Mouse (Mus musculus) stomach, embryonic 14.5 days (tissue): ENCODE measurements at regions not wholly inside any gene's neighbourhood (a gene's known extent, or its start where the extent isn't known, plus 50 kb on each side); places are given as distances from the start of the nearest gene placed in this dataset.

Experiments
- ATAC-seq: fragments of 200-750 bp; cut with Nextera tagmentation; 2 replicates; pipeline ENCODE4 v1.8.0; 2017; ENCODE audit warnings: low read depth, moderate TSS enrichment; ENCODE audit not compliant: insufficient number of reproducible peaks, insufficient read depth, low FRiP score
- H3K27ac ChIP-seq: fragments of 300-500 bp; sonication (generic); 2 replicates; pipeline ENCODE4 v1.5.1; 2014; ENCODE audit warnings: mild to moderate bottlenecking, low read length, moderate library complexity, mixed read lengths
- H3K27me3 ChIP-seq: fragments of 300-500 bp; sonication (generic); 2 replicates; pipeline ENCODE4 v1.6.1; 2014; ENCODE audit warnings: low read length, control low read depth, mixed read lengths; ENCODE audit not compliant: control insufficient read depth, insufficient read depth
- H3K36me3 ChIP-seq: fragments of 300-500 bp; sonication (generic); 2 replicates; pipeline ENCODE4 v1.6.1; 2014; ENCODE audit warnings: mild to moderate bottlenecking, control low read depth, low read length, moderate library complexity, mixed read lengths; ENCODE audit not compliant: control insufficient read depth, insufficient read depth
- H3K4me1 ChIP-seq: fragments of 300-500 bp; sonication (generic); 2 replicates; pipeline ENCODE4 v1.6.1; 2014; ENCODE audit warnings: low read length, control low read depth, mixed read lengths; ENCODE audit not compliant: control insufficient read depth, insufficient read depth
- H3K4me2 ChIP-seq: fragments of 300-500 bp; sonication (generic); replicated peaks from 2 replicates; pipeline ENCODE4 v1.6.1; 2014; ENCODE audit warnings: low read depth, low read length, control low read depth
- H3K4me3 ChIP-seq: fragments of 300-500 bp; sonication (generic); 2 replicates; pipeline ENCODE4 v1.5.1; 2014; ENCODE audit warnings: low read depth, low read length, control low read depth
- H3K9ac ChIP-seq: fragments of 300-500 bp; sonication (generic); replicated peaks from 2 replicates; pipeline ENCODE4 v1.6.1; 2014; ENCODE audit warnings: low read depth, mild to moderate bottlenecking, control low read depth, low read length, moderate library complexity, mixed read lengths
- H3K9me3 ChIP-seq: fragments of 300-500 bp; sonication (generic); 2 replicates; pipeline ENCODE4 v1.6.1; 2016; ENCODE audit warnings: low read depth, low read length, control low read depth; ENCODE audit not compliant: control insufficient read depth
- WGBS: fragments of 180-500 bp; shearing (Covaris S2); extraction: QIAGEN DNeasy Blood & Tissue Kit; methylation state at CpG from one replicate; pipeline ENCODE4 v1.1.7; 2014; 5-methylcytosine and 5-hydroxymethylcytosine counted together

DNA sequence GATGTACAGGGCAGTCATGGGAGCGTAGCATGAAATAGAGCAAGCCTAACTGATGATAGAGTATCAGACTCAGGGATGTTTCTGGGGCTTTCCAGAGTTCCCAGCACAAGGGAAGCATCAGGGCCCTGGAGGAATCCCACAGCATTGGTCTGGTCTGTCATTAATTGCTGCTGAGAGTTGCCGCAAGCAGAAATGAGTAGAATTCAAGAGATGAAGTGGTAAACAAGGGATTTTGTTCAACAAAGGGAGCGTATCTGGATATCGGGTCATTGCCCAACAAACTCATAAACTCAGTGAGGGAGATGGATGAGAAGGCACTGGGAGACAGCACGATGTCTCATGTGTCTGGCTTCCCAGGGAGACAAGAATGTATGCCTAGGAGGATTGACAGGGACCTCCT, 165.6 kb upstream of the Serp2 start:
- Histone ChIP-seq H3K27me3 (no peaks in the 10 kb centered on the region), H3K36me3 (no peaks in the 10 kb centered on the region), H3K9me3 (no peaks in the 10 kb centered on the region), H3K4me2 (no peak overlapping the region), H3K9ac (no peak overlapping the region), H3K4me3 (no peak overlapping the region), H3K27ac (no peak overlapping the region), H3K4me1 (no peaks in the 10 kb centered on the region)
- ATAC-seq = no peak
- WGBS = 92% methylated on average over 5 of the region's 5 CpGs

DNA sequence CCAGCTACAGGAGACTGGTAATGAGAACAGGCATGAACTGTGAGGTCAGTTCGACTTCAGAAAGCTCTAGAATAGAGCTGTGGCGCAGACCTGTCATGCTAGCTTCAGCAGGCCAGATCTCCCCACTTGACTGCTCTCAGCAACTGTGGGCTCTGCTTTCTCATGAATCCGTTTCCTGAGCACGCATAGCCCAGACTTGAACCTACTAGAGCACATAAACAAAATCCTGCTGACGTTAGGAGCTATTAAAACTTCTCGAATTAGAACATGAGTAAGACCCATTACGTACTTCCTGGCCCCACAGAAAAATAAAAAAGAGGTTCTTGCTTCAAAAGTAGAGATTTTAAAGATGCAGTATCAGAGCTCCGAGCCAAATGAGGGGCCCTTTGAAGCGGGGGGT, 165.1 kb upstream of the Serp2 start:
- H3K4me1 ChIP-seq = no peaks in the 10 kb centered on the region
- H3K9ac ChIP-seq = no peak overlapping the region
- H3K4me3 ChIP-seq = no peak overlapping the region
- 64% methylated on average over 9 of the region's 9 CpGs for WGBS
- no peak for ATAC-seq
- H3K27ac ChIP-seq = no peak overlapping the region
- no peaks in the 10 kb centered on the region for H3K27me3 ChIP-seq
- H3K36me3 ChIP-seq = no peaks in the 10 kb centered on the region
- H3K4me2 ChIP-seq = no peak overlapping the region
- no peaks in the 10 kb centered on the region for H3K9me3 ChIP-seq

DNA sequence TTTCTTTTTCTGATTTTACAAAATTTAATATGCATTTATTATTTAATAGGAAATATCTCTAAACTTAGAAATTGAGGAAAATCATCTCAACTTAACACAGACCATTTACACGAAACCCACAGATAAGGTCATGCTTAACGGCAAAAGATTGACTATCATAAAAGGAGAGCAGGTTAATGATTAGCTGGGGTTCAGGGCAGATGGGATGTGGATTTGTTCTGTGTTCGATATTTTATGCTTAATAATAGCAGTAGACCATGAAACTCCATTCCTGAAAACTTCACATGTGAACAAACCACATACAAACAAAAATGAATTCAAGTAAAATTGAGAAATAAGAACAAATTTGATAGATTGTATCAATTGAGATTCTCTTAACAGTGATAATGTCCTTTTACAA, 160.4 kb upstream of the Serp2 start:
- WGBS = 76% methylated on average over 3 of the region's 3 CpGs
- ATAC-seq = no peak

GRCm38 (mm10) chr14:76714727-76715126, 158.0 kb upstream of the Serp2 start:
- no peak; the same call in 1 of the 2 replicates for ATAC-seq
- no peak overlapping the region for H3K4me2 ChIP-seq
- H3K36me3 ChIP-seq = no peaks in the 10 kb centered on the region
- H3K9me3 ChIP-seq = no peaks in the 10 kb centered on the region
- no peak overlapping the region for H3K4me3 ChIP-seq
- H3K9ac ChIP-seq = no peak overlapping the region
- no peak overlapping the region for H3K27ac ChIP-seq
- WGBS = 60% methylated on average over 4 of the region's 4 CpGs
- H3K27me3 ChIP-seq = no peaks in the 10 kb centered on the region
- no peaks in the 10 kb centered on the region for H3K4me1 ChIP-seq

More for the DNA sequence above, 160.4 kb upstream of the Serp2 start:
- Histone ChIP-seq H3K27ac (no peak overlapping the region), H3K9me3 (no peaks in the 10 kb centered on the region), H3K9ac (no peak overlapping the region), H3K27me3 (no peaks in the 10 kb centered on the region), H3K4me3 (no peak overlapping the region), H3K4me1 (no peaks in the 10 kb centered on the region), H3K36me3 (no peaks in the 10 kb centered on the region), H3K4me2 (no peak overlapping the region)

GRCm38 (mm10) chr14:76713946-76714345, 157.3 kb upstream of the Serp2 start:
- H3K4me2 ChIP-seq = no peak overlapping the region
- no peak overlapping the region for H3K9ac ChIP-seq
- H3K36me3 ChIP-seq = no peaks in the 10 kb centered on the region
- 27% methylated on average over 7 of the region's 7 CpGs for WGBS
- no peaks in the 10 kb centered on the region for H3K27me3 ChIP-seq
- ATAC-seq = no peak
- no peak overlapping the region for H3K27ac ChIP-seq
- no peak overlapping the region for H3K4me3 ChIP-seq
- H3K4me1 ChIP-seq = peaks cover 5% of the 10 kb centered on the region; the same call in 1 of the 2 replicates
- no peaks in the 10 kb centered on the region for H3K9me3 ChIP-seq

GRCm38 (mm10) chr14:76708728-76709127, 152.0 kb upstream of the Serp2 start:
- no peaks in the 10 kb centered on the region for H3K36me3 ChIP-seq
- H3K4me3 ChIP-seq = no peak overlapping the region
- WGBS = 67% methylated on average over 11 of the region's 11 CpGs
- no peak overlapping the region for H3K4me2 ChIP-seq
- no peak for ATAC-seq
- H3K9me3 ChIP-seq = no peaks in the 10 kb centered on the region
- H3K27ac ChIP-seq = peak overlapping the region; percentile 16; the same call in 1 of the 2 replicates
- H3K4me1 ChIP-seq = peaks cover 7% of the 10 kb centered on the region; the same call in 1 of the 2 replicates
- no peak overlapping the region for H3K9ac ChIP-seq
- no peaks in the 10 kb centered on the region for H3K27me3 ChIP-seq

DNA sequence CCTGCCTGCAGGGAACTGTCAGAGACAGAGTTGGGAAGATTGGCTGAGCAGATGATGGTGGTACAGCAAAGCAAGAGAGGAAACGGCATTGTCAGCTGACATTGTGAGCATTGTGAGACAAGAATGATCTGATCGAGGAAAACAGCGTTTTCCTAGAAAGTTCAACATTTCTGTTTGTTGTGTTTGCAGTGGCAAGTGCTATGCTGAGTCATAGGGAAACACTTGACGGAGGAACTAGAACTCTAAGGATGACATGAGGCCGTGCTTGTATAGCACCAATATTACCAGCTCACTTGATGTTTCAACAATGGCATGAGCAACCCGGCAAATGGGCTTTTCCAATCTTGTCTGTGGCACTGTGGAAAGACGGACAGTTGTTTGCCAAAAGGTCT, 146.7 kb upstream of the Serp2 start:
- no peak for ATAC-seq
- Histone ChIP-seq H3K9me3 (no peaks in the 10 kb centered on the region), H3K4me1 (peaks cover 14% of the 10 kb centered on the region), H3K36me3 (no peaks in the 10 kb centered on the region), H3K4me2 (no peak overlapping the region), H3K27me3 (no peaks in the 10 kb centered on the region), H3K27ac (no peak overlapping the region), H3K4me3 (no peak overlapping the region), H3K9ac (no peak overlapping the region)
- 83% methylated on average over 7 of the region's 7 CpGs for WGBS

DNA sequence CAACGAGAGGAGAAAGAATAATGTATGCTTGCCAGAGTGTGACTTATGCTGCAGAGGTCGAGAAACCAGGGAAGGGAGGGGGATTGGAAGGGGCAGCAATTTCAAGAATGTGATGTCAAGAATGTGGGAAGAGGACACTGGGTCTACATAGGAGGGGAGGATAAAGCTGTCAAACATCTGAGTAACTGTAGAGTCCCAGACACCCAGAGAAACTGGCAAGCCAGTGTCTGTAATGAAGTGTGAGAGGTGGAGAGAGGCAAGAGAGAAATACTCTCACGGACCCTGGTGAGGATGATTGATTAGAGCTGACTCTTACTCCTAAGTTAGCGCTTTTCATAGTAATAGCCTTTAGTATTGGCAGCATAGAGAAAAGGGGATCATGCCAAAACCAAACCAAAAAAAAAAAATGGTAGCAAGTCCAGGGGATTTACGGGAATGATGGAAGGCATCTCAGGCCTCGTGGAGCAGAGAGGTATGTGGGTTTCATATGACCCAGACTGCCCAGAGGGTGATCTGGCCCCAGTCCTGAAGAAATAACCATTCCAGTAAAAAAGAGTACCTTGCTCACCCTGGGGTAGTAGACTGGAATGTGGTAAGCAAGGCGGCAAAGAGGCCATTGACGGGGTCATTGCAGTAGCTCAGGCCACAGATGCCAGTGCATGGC, 146.2 kb upstream of the Serp2 start:
- Histone ChIP-seq H3K27ac (no peak overlapping the region), H3K36me3 (no peaks in the 10 kb centered on the region), H3K4me1 (peaks cover 19% of the 10 kb centered on the region), H3K4me3 (no peak overlapping the region), H3K9ac (no peak overlapping the region), H3K4me2 (no peak overlapping the region), H3K9me3 (no peaks in the 10 kb centered on the region), H3K27me3 (no peaks in the 10 kb centered on the region)
- WGBS = 38% methylated on average over 8 of the region's 8 CpGs
- ATAC-seq = no peak
